In genomic region chr8:124556164-124556563, GRCm38 (mm10) we compare ENCODE assay signal across 18 mouse cellular contexts. TPM values are rescaled to one million over a fixed set of nuclear protein-coding genes. Genes with fewer than 3 reads are reported as not detected.
A peak's percentile ranks its signal among the peaks of the same experiment; 100 is the strongest.
DNase-seq lines count a peak whose midpoint lies in the region; ATAC-seq and TF ChIP-seq lines count a peak whose summit lies in the region.
"Had no signal": no experiment of that assay in that cellular context is flagged by ENCODE, and none has a peak within 500 bp of the region (broad histone marks: within the 10 kb centered on the region; RNA-seq: fewer than 3 reads in every experiment).

No protein-coding gene starts in this region.

- H3K9me3 ChIP-seq in midbrain, embryonic 10.5 days (replicated peaks) = no peaks in the 10 kb centered on the region
- no peaks in the 10 kb centered on the region for H3K9me3 ChIP-seq in midbrain, embryonic 11.5 days (ENCODE audit: control insufficient read depth, low read length)
- no peaks in the 10 kb centered on the region for H3K9me3 ChIP-seq in hindbrain, embryonic 16.5 days (ENCODE audit: control insufficient read depth, low read length)
- H3K9me3 ChIP-seq: embryonic facial prominence, embryonic 13.5 days; intestine, embryonic 15.5 days; kidney, embryonic 15.5 days had no signal

- no peaks in the 10 kb centered on the region for H3K27me3 ChIP-seq in midbrain, embryonic 10.5 days (ENCODE audit: low read depth, poor library complexity, severe bottlenecking)
- no peaks in the 10 kb centered on the region for H3K27me3 ChIP-seq in midbrain, embryonic 11.5 days (ENCODE audit: control insufficient read depth, insufficient read depth, low read length)
- H3K27me3 ChIP-seq in hindbrain, embryonic 16.5 days (replicated peaks; ENCODE audit: control insufficient read depth, insufficient read depth, low read length) = no peaks in the 10 kb centered on the region
- H3K27me3 ChIP-seq: embryonic facial prominence, embryonic 13.5 days; intestine, embryonic 15.5 days; kidney, embryonic 15.5 days had no signal

- no peak for TF ChIP-seq CTCF in layer of hippocampus, adult 2 months (conservative IDR thresholded peaks at IDR 0.05)

- peaks cover 24% of the 10 kb centered on the region for H3K4me1 ChIP-seq in midbrain, embryonic 10.5 days
- no peaks in the 10 kb centered on the region; the same call in 1 of the 2 replicates for H3K4me1 ChIP-seq in midbrain, embryonic 11.5 days (ENCODE audit: control insufficient read depth, insufficient read depth, low read length)
- peaks cover 10% of the 10 kb centered on the region for H3K4me1 ChIP-seq in hindbrain, embryonic 16.5 days (ENCODE audit: control insufficient read depth, insufficient read depth, low read depth, low read length)
- H3K4me1 ChIP-seq: embryonic facial prominence, embryonic 13.5 days; intestine, embryonic 15.5 days; kidney, embryonic 15.5 days had no signal

- H3K4me2 ChIP-seq in midbrain, embryonic 11.5 days = no peak overlapping the region
- no peak overlapping the region for H3K4me2 ChIP-seq in hindbrain, embryonic 16.5 days (ENCODE audit: low read length)
- H3K4me2 ChIP-seq: embryonic facial prominence, embryonic 13.5 days; intestine, embryonic 15.5 days; kidney, embryonic 15.5 days had no signal

- 83% methylated on average over 7 of the region's 7 CpGs for WGBS in midbrain, embryonic 10.5 days
- WGBS in midbrain, embryonic 11.5 days = 88% methylated on average over 7 of the region's 7 CpGs
- 69% methylated on average over 7 of the region's 7 CpGs for WGBS in hindbrain, embryonic 16.5 days

- H3K36me3 ChIP-seq in midbrain, embryonic 10.5 days = peaks cover 19% of the 10 kb centered on the region
- H3K36me3 ChIP-seq in midbrain, embryonic 11.5 days (ENCODE audit: control insufficient read depth, insufficient read depth, low read length) = peaks cover 6% of the 10 kb centered on the region; the same call in 1 of the 2 replicates
- peaks cover 18% of the 10 kb centered on the region for H3K36me3 ChIP-seq in hindbrain, embryonic 16.5 days (ENCODE audit: control insufficient read depth, insufficient read depth, low read length)

- H3K4me3 ChIP-seq in layer of hippocampus, adult 2 months = no peak overlapping the region
- no peak overlapping the region for H3K4me3 ChIP-seq in midbrain, embryonic 10.5 days
- no peak overlapping the region for H3K4me3 ChIP-seq in midbrain, embryonic 11.5 days (ENCODE audit: low read depth, low read length)
- no peak overlapping the region for H3K4me3 ChIP-seq in hindbrain, embryonic 16.5 days (ENCODE audit: low read length)
- H3K4me3 ChIP-seq: embryonic facial prominence, embryonic 13.5 days; heart, adult 2 months; intestine, embryonic 15.5 days; kidney, embryonic 15.5 days had no signal

- H3K27ac ChIP-seq in layer of hippocampus, adult 2 months = peak overlapping the region; percentile 96
- H3K27ac ChIP-seq in midbrain, embryonic 10.5 days (replicated peaks) = 0 out of 2 replicates have a peak overlapping the region, but pooled peaks have one; percentile 6
- H3K27ac ChIP-seq in midbrain, embryonic 11.5 days (ENCODE audit: low read depth, low read length) = no peak overlapping the region; the same call in 1 of the 2 replicates
- H3K27ac ChIP-seq in hindbrain, embryonic 16.5 days (ENCODE audit: low read depth, low read length) = peak overlapping the region; percentile 65; the same call in 1 of the 2 replicates
- H3K27ac ChIP-seq: embryonic facial prominence, embryonic 13.5 days; heart, adult 2 months; intestine, embryonic 15.5 days; kidney, embryonic 15.5 days had no signal

- DNase-seq in layer of hippocampus, adult 2 months (ENCODE audit: low spot score in 2 of 2) = no peak
- no peak for DNase-seq in layer of hippocampus, adult 9-10 months (ENCODE audit: low spot score)
- DNase-seq in midbrain, embryonic 10.5 days (ENCODE audit: low spot score) = no peak
- DNase-seq in midbrain, embryonic 11.5 days (ENCODE audit: low spot score, missing footprints) = no peak
- no peak for DNase-seq in frontal cortex, postnatal 36 days (ENCODE audit: low spot score in 2 of 2)
- no peak for DNase-seq in cerebellum, adult 18-20 months
- DNase-seq: adrenal gland, adult 8-10 months; heart, adult 2 months; thymus, postnatal 4 days had no signal

- no peak for ATAC-seq in midbrain, embryonic 11.5 days (ENCODE audit: low FRiP score)
- peak; percentile 37; the same call in 1 of the 2 replicates for ATAC-seq in hindbrain, embryonic 16.5 days
- ATAC-seq: intestine, embryonic 15.5 days had no signal

- H3K9ac ChIP-seq in midbrain, embryonic 11.5 days (ENCODE audit: low read length) = no peak overlapping the region
- H3K9ac ChIP-seq in hindbrain, embryonic 16.5 days (ENCODE audit: low read depth, low read length) = no peak overlapping the region; the same call in 1 of the 2 replicates
- H3K9ac ChIP-seq: embryonic facial prominence, embryonic 13.5 days; intestine, embryonic 15.5 days; kidney, embryonic 15.5 days had no signal

RNA-seq across cellular contexts. Expression of gene Agt, which starts 13.3 kb away (rescaled TPM):
- total RNA-seq in layer of hippocampus, adult 2 months (2021) = 10 to 100 TPM; 29.9 to 33.9 TPM
- polyA plus RNA-seq in midbrain, embryonic 10.5 days (2016; fragmentation: Nextera tagmentation; extraction: Ambion mirVana) = not detected in 2 replicates
- not detected in 2 replicates for polyA plus RNA-seq in midbrain, embryonic 11.5 days (2014; fragmentation: Nextera tagmentation; extraction: Ambion mirVana)
- polyA plus RNA-seq in hindbrain, embryonic 16.5 days (2015; fragmentation: Nextera tagmentation; extraction: Ambion mirVana) = 2.7 and 10.9 TPM in 2 replicates
- polyA plus RNA-seq: C2C12 had no signal

RNA-seq across cellular contexts. Expression of gene Capn9, which starts 19.7 kb away (rescaled TPM):
- total RNA-seq in layer of hippocampus, adult 2 months (2021) = under 1 TPM; 0.34 to 0.79 TPM
- not detected in 2 replicates for polyA plus RNA-seq in midbrain, embryonic 10.5 days (2016; fragmentation: Nextera tagmentation; extraction: Ambion mirVana)
- not detected in 2 replicates for polyA plus RNA-seq in midbrain, embryonic 11.5 days (2014; fragmentation: Nextera tagmentation; extraction: Ambion mirVana)
- 0.15 and 0.34 TPM in 2 replicates for polyA plus RNA-seq in hindbrain, embryonic 16.5 days (2015; fragmentation: Nextera tagmentation; extraction: Ambion mirVana)
- total RNA-seq: common myeloid progenitor, adult 5-6 weeks; gastrocnemius, adult 18-20 months; heart, adult 2 months; left cerebral cortex, adult 18-20 months had no signal
- polyA plus RNA-seq: brain, embryonic 14.5 days; C2C12; heart, adult 2 months had no signal

RNA-seq across cellular contexts. Expression of gene Cog2, which starts 35.6 kb away (rescaled TPM):
- 10 to 100 TPM; 45.3 to 49.0 TPM for total RNA-seq in layer of hippocampus, adult 2 months (2021)
- polyA plus RNA-seq in midbrain, embryonic 10.5 days (2016; fragmentation: Nextera tagmentation; extraction: Ambion mirVana) = 45.6 and 46.5 TPM in 2 replicates
- polyA plus RNA-seq in midbrain, embryonic 11.5 days (2014; fragmentation: Nextera tagmentation; extraction: Ambion mirVana) = 40.9 and 42.1 TPM in 2 replicates
- polyA plus RNA-seq in hindbrain, embryonic 16.5 days (2015; fragmentation: Nextera tagmentation; extraction: Ambion mirVana) = 30.3 and 34.5 TPM in 2 replicates
